Mouse (Mus musculus): ENCODE results near the gene Cbx7.

Cbx7 gene

DNA sequence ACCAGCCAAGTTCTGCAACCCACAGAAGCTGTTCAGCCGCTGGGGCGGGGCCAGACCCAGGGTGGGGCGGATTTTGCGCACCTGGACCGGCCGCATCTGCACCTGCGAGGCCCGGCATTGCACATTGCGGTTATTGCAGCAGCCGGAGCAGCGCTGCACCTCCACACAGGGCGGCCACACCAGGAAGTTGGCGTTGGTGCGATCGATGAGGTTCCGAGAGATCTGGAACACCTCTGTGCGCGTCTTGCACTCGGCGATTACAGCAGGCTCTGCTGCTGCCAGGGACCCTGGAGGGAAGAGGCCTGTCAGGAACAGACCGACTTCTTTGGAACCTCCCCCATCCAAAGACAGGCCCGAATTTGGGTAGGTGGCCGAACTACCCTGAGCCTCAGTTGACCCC lies 30.7 kb upstream of the Cbx7 start:
- DNase-seq (ENCODE audit: low spot score in 2 of 2): no peak

DNA sequence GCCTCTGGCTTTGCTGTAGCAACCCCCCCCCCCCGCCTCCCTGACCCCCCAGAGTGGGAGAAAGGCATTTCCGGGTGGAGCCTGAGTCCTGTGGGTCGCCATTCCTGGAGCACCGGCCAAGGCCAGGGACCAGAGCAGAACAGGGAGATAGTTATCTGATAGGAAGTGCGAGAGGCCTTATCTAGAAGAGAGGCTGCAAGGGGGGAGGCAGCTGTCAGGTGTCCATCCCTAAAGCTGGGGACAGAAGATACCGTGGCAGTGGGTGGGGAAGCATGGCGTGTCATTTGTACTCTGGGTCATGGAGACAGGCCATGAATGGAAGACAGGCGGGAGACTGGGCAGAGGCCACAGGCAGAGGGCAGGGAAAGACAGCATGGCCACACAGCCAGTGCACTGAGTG lies 29.8 kb upstream of the Cbx7 start:
- DNase-seq (ENCODE audit: low spot score in 2 of 2): no peak

DNA sequence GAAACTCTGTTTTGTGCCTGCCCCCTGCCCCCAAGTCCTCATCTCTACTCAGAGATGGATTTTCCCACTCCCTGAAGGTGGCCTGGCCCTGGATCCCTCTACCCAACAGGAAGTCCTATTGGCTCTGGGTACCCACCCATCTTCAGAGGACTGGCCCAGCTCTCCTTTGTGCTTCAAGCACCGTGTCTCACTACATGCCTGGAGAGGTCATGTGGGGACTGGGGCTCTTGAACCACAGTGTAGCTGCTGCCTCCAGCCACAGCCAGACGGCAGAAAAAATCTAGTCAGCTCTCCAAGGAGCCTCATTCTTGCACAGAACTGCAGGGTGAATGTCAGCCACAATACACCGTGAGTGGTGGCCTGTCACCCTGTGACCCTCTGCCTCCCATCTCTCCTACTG lies 27.1 kb upstream of the Cbx7 start:
- DNase-seq (ENCODE audit: low spot score in 2 of 2): no peak

DNA sequence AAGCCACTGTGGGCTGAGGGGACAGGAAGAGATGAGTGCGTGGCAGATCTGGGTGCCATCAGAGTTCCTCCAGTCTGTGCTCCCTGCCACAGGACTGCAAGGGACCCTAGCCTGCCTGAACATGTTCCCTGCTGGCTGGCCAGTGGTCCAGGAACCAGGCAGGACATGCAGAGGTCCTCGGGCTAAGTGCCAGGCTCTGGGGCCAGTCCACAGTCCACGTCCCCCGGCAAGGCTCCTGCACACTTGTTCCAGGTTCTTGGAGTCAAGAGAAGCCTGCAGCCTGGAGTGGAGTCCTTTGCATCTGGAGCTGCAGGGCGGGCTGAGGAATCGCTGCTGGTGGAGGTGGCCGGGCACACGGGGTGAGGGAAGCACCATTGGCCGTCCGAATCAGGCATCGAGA lies 25.9 kb upstream of the Cbx7 start:
- no peak for DNase-seq (ENCODE audit: low spot score in 2 of 2)

- DNase-seq (ENCODE audit: low spot score in 2 of 2): no peak
Observed at GRCm38 (mm10) chr15:79995552-79995951, 24.6 kb upstream of the Cbx7 start.

GRCm38 (mm10) chr15:79994566-79994965 lies 23.6 kb upstream of the Cbx7 start:
- DNase-seq (ENCODE audit: low spot score in 2 of 2): no peak

GRCm38 (mm10) chr15:79986182-79986581 lies 15.3 kb upstream of the Cbx7 start:
- DNase-seq (ENCODE audit: low spot score in 2 of 2): no peak

GRCm38 (mm10) chr15:79985471-79985870 lies 14.6 kb upstream of the Cbx7 start:
- DNase-seq (ENCODE audit: low spot score in 2 of 2): no peak

DNA sequence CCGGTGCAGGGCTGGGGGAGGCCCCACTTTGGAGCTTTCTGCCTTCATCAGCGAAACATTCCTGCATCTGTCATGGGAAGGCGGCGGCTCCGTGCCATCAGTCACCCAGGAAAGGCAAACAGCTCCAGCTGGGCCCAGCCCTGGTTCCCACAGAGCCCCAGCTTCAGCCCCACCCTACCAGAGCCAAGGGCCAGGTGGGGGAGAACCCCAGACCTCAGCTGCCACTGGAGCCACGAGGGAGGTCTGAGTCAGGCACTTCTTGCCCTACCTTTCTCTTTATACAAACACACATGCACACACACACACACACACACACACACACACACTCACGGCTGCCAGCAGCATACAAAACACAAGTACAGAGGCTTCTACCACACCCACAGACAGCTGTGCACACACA lies 13.2 kb upstream of the Cbx7 start:
- no peak for DNase-seq (ENCODE audit: low spot score in 2 of 2)

GRCm38 (mm10) chr15:79980716-79981115 lies 9.8 kb upstream of the Cbx7 start:
- DNase-seq (ENCODE audit: low spot score in 2 of 2): no peak

- no peak for DNase-seq (ENCODE audit: low spot score in 2 of 2)
Observed at GRCm38 (mm10) chr15:79972186-79972585, 1.3 kb upstream of the Cbx7 start.

GRCm38 (mm10) chr15:79970491-79970890 lies 428 bp downstream of the Cbx7 start:
- no peak for DNase-seq (ENCODE audit: low spot score in 2 of 2)

- no peak for DNase-seq (ENCODE audit: low spot score in 2 of 2)
Observed at GRCm38 (mm10) chr15:79967346-79967745, 3.6 kb downstream of the Cbx7 start.

- no peak for DNase-seq (ENCODE audit: low spot score in 2 of 2)
Observed at GRCm38 (mm10) chr15:79964376-79964775, 6.5 kb downstream of the Cbx7 start.

DNA sequence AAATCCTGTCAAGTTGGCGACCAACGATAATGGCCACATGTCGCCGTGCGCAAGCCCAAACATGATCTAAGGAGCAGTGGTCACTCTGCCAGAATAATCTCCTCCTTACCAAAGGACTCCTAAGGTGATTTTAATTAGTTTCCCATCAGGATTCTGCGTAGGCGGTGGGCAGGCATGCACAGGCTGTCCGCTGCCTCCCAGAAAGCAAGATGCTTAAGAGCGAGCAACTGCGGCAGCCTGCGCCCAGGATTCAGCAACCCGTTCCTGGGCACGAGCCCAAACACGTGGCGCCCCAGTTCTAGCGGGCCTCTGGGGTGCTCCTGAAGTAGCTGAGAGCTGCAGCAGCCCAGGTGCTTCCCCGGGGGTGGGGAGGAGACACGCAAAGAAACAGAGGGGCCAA lies 8.3 kb downstream of the Cbx7 start:
- no peak for DNase-seq (ENCODE audit: low spot score in 2 of 2)

DNA sequence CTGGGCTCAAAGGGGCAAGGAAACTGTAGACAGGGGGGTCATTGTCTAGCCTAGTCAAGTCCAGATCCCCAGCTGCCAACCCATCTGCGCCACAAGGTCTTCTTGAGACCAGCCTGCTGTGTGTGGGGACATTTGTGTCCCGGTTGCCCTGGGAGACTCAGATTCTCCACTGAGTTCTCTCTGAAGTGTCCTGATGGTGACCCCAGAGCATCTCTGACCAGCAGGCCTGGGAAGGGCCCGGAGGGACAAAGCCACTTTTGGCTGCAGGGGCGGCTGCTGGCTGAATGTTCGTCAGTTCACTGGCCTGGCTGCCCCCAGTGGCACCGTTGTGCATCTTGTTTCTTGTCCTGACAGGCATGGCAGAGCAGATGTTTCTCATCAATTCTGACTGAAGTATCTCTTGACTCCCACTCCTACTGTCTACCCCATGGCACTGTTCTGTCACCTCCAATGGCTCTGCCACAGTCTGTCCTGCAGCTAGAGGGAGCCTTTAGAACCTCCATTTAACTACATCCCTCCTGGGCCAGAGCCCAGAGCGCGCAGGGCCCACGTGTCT lies 9.5 kb downstream of the Cbx7 start:
- DNase-seq (ENCODE audit: low spot score in 2 of 2): no peak

GRCm38 (mm10) chr15:79958418-79958817 lies 12.5 kb downstream of the Cbx7 start:
- DNase-seq (ENCODE audit: low spot score in 2 of 2): no peak

DNA sequence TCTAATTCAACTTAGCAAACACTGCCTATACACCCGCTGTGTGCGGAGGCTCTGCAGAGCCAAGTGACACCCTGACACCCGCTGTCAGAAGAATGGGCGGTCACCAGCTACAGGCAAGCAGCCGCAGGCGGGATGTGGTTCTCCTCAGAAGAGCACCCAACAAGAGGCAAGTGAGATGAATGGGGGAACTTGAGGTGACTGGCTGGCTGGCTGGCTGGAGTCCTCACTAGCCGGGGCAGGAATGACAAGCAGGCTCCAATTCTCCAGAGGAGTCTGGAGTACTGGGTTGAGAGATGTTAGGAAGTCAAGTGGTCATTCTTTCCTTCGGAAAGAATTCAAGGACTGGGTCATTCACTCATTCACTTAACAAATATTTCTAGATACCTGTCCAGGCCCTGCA lies 14.4 kb downstream of the Cbx7 start:
- no peak for DNase-seq (ENCODE audit: low spot score in 2 of 2)

DNA sequence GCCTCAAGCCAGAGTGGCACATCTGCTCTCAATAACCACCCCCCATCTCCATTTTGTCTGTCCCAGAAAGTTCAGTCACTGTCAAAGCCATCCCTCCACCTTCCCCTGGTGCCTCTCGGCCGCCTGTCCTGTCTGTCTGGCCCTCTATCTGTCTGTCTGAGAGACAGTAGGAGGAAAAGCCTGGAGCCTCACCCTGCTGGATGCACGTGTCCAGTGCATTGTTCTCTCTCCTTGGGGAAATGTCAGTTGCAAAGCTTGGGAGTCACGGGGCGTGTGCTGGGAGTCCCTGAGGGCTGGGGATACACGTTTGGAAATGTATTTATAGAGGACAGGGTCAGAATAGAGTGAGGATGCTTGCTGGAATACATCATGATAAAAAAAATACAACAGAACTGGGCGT lies 17.4 kb downstream of the Cbx7 start:
- no peak for DNase-seq (ENCODE audit: low spot score in 2 of 2)

DNA sequence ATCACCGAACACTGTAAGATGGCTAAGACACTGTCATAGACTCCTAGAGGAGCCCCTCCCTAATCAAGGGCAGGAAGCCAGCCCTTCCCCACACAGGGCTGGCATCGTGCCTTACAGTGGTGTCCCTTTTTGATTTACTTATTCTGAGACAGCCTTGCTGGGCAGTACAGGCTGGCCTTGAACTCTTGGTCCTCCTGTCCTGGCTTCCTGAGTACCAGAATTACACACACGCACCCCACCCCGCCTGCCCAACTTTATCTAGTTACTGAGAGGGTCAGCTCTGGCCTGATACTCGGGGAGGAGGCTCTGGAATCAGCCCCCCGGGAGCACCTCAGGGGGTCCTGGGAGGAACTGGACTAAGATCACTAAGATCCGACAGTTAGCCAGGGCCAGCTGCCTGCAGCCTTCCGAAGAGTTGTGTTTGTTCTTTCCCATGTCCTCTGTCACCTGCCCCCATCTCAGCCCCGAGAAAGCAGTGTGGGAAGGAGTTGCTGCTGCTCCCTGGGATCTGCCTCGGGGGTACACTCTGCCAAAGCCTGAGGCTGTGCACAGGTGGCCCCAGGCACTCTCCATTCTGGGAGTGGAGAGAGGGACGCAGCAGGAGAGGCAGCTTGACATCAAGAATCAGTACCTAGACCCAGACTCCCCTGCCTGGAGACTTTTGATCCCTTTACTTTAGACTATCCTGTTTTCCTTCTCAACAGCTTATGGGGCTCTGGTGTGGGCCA lies 18.3 kb downstream of the Cbx7 start:
- no peak for DNase-seq (ENCODE audit: low spot score in 2 of 2)

DNA sequence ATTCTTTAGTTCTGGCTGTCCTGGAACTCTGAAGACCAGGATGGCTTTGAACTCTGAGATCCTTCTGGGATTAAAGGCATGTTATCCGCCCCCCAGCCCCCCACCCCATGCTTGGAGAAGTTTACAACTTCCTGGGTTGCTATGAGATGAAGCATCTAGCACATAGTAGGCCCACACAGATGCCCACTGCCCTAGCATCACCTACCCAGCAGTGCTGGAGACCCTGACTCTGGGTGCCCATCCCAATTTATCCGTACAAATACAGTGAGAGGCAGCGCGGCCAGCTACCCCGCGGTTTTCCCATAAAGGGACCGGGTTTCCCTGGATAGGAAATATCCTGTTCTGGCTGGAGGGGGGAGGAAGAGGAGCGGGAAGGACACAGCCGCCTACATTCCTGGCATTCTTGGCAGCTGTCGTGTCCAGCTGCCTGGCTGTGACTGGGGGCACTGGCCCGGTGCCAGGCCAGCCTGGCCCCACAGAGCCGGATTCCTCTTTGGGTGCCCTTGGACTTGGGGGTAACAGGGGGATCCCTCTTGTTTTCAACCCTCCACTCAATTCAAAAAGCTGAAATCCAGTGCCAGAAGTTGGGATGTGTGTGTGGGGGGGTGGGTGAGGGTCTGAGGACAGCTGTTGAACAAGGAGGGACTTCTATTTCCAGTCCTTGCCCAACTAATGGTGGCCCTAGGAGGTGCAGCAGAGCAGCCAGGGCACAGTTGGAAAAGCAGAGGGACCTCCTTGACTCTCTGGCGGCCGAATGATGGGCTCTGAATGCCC lies 19.0 kb downstream of the Cbx7 start:
- no peak for DNase-seq (ENCODE audit: low spot score in 2 of 2)

DNA sequence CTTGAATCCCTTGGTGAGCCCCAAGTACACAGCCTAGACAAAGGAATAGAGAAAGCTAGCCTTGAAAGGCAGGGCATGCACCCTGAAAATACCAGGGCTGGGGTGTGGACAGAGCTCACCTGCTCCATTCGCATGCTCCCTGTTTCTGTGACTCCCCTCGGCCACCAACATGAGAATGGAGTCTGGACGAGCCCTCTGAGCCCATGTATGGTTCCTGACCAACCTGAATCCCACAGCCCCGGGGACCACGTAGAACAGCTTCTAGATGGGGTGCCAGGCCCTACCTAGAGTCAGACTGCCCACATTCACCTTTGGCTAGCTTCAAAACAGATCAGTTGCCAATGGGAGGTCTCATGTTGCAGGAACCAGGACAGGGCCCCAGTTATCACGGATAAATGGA lies 19.7 kb downstream of the Cbx7 start:
- DNase-seq (ENCODE audit: low spot score in 2 of 2): no peak

Data from frontal cortex, postnatal 36 days (tissue).